Mouse (Mus musculus) adrenal gland, postnatal 10 days (tissue): ENCODE data around the gene Exosc2. TPM values are rescaled to one million over a fixed set of nuclear protein-coding genes. Genes with fewer than 3 reads are reported as not detected.
"Not testable (repeated sequence)": the region's sequence is repeated elsewhere in the genome, so short reads cannot be mapped to it uniquely, and the experiment has no call there.

ENCODE experiments used
- DNase-seq: peaks from one replicate; pipeline ENCODE4 v3.0.0; 2021; ENCODE audit warnings: mixed read lengths
- total RNA-seq, 2 experiments: library from RNA; stranded (reverse); gene quantifications; 2 replicates each; pipeline ENCODE4 v1.2.3; 2021

The Exosc2 gene
- total RNA-seq, 2 experiments from 2014 or later: 20.9 to 23.0 TPM

DNA sequence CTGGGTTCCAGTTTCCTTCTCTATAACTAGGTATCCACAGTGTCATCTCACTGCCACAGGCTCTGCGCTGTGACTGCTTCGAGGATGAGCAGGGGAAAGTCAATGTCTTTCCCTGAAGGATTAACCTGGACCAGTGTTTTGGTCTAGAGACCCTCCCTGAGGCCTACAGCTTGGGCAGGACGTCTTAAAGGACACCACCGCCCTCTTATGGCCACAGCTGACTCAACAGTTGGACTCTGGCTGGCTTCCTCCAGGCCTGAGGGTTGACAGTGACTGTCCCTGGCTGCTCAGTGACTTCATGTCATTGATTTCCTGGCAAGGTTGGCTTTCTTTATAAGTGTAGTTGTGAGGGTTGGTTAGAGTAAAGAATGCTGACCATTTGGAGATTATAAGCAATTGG lies 3.2 kb upstream of the Exosc2 start:
- peak; percentile 57 for DNase-seq

DNA sequence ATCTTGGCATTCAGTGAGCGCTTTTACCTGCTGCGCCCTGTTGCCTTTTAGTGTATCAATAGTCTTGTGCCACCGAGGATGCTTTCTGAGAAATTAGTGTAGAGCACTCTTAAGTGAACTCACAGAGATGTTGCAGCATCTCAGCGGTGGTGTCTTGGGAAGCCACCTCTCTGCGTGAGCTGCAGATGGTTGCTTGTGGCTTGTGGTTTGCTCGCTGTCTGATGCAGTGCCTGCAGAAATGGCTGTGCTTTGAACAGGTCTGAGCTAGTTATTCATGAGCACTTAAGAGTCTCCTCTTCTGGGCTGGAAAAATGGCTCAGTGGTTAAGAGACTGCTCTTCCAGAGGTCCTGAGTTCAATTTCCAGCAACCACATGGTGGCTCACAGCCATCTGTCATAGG lies 8.1 kb downstream of the Exosc2 start:
- DNase-seq: no peak

DNA sequence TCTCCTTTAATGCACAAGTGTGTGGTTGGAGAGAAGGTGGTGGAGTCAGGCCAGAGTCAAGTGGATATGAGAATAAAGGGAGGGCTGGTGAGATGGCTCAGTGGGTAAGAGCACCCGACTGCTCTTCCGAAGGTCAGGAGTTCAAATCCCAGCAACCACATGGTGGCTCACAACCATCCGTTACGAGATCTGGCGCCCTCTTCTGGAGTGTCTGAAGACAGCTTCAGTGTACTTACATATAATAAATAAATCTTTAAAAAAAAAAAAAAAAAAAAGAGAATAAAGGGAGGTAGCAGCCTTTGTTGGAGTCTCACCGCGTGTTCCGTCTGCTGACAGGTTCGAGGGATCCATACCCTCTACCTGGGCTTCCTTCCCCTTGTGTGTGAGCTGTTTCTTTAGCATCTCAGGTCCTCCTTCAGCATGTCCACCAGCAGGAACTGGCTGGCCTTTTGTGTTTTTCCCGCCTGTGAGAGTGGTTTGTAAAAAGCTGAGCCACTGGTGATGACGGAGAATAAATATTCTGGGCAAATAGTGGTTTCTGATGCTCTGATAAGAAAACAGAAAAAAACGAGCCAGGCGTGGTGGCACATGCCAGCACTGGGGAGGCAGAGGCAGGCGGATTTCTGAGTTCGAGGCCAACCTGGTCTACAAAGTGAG lies 10.7 kb downstream of the Exosc2 start:
- not testable (repeated sequence) for DNase-seq

DNA sequence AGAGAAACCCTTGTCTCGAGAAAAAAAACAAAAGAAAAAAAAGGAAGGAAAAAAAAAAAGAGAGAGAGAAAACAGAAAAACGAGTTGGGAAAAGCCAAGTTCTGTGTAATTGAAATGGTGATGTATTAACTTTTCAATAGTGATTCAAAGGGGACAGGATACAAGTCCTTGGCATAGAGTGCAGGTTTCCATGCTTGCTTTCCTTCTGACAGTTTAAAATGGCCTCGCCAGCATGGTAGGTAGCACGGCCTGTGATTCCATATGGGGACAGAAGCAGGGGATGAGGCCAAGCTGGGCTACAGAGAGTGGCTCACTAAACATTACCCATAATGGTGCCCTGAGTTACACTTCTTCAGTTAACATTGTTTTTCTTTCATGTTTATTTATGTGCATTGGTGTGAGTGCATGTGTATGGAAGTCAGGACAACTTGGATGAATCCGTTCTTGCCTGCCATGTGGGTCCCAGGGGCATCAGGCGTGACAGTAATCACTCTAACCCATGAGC lies 11.3 kb downstream of the Exosc2 start:
- DNase-seq: no peak

DNA sequence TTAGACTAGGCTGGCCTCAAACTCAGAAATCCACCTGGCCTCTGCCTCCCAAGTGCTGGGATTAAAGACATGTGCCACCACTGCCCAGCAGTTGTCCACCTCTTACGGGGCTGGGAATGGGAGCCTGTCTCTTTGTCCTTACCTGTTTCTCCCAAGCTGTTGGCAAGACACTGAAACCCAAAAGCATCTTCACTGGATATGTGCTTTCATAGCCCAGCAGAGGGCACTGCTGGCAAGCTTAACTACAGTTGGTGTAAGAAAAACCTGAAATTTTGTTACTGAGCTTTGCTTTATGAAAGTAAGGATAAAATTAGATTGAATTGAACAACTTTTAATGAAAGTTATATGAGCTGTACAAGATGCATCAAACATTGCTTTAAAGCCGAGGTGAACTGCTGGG lies 13.2 kb downstream of the Exosc2 start:
- peak; percentile 71 for DNase-seq

DNA sequence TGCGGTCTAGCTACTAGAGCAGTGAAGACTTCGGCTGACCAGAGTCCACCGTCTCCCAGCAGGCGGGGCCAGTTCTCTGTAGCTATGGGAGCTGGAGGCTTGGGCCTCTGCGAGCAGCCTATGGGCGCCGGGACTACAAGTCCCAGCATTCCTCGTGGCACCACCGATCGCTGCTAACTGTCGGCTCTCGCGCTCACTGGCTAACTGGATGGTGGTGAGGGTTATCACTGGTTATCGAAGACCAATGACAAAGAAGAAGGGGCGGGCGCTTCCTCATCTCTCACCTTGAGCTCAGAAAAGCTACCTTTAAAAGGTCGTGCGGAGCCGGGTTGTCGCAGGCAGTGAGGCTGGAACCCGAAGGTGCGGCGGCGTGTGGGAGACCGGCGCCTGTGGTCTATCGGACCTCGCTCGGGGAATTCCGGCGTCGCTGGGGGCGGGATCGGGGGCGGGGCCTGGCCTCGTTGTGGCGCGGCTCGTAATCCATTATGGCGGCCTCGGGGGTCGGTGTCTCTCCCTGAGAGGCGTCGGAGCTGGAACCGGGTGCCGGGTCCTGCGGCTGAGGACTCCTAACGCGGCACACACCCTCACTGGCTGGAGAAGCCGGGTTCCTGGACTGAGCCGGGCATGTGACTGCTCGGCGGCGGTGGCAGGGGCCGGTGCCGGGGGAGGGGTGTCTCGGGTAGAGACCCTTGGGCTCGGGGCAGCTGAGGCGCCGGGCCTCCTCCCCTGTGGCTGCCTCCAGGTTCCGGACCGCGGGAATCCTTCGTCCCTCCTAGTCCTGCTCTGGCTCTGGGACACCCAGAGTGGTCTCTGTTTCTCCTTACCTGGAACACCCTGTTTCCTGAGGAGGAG lies 17.8 kb downstream of the Exosc2 start, which contains the start of gene Abl1:
Gene Abl1 (plus strand): TSS at position 303 of the 852 bp plus-strand sequence.
- peak; percentile 95 for DNase-seq

DNA sequence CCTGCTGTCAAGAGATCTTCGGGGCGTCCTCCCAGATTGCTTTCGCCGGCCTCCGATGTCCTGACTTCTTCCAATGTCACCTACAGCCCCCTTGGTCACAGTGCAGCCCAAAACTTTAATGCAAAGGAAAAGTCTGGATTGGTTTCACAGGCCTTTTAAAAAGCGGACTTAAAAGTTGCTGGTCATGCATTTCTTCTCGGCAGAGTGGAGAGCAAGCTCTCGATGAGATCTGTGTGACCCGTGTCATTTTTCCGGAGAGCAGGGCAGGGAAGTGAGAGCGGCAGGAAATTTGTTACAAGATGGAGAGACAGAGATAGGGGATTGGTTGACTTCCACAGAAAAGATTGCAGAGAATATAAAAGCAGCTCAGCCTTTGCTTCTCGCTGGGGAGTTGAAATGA lies 18.5 kb downstream of the Exosc2 start:
- DNase-seq: peak; percentile 30

DNA sequence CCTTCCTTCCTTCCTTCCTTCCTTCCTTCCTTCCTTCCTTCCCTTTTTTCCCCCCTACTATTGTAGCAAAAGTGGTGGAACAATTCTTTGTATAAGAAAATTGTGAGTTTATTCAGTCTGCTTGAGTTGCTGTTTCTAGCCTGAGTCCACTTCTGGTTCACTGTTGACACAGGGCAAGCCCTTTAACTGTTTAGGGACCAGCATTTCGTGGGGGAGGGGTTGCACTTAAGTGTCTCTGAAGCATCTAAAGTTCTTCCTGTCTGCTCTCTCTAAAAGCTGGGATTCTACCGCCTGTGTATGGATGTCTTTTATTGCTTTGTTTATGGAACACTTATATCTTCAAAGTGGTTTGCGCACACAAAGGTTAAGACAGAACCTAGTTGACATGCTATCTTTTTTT lies 19.5 kb downstream of the Exosc2 start:
- DNase-seq: no peak

DNA sequence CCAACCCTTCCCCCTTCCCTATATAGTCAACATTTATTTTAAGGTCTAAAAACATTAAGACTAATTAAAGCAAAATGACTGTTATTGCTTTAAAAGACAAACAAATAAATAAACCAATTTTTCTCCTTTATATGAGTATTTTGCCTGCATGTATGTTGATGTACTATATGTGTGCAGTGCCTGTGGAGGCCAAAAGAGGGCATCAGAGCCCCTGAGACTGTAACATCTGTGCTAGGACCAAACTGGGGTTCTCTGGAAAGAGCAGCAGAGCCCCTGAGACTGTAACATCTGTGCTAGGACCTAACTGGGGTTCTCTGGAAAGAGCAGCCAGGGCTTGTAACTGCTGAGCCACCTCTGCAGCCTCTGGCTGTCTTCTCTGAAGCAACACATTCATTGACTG lies 27.7 kb downstream of the Exosc2 start:
- no peak for DNase-seq

DNA sequence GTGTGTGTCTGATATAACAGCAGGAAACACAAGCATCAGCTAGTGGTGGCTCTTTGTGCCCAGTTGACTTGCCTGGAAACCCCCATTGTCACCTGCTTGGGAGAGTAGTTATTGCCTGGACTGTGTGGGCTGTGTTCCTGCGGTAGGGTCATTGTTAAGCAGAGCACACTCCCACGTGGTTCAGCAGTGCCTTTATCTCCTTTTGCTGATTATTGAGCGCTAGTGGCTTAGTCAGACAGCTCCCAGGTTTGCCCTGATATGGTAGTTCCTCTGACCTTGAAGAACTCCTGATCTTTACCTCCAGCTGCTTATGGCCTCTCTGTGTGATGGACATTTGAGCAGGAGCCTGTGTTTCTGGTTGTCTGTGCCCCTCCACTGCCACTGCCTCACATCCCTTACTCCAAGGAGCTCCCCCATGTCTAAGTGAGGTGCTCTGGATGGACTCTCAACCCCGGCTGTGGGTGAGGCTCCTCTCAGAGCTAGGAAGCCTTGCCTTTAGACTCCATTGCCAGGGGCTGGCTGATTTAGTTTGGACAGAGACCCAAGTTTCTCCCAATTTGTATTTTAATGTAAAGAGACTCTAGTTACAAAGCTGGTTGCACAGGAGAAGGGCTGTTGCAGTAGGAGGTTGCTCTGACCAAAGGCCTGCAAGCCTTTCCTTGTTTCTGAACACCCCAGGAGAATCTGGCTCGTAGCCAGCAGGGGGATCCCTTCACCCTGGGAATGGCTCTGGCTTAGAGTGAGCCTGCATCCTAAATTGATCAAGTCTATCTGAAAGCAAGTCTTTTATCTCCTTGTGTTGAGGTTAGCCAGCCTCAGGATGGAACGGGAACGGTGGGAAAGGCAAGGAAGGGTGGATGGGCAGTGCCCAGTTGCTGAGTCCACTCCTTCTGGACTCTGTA lies 30.3 kb downstream of the Exosc2 start:
- DNase-seq: no peak

DNA sequence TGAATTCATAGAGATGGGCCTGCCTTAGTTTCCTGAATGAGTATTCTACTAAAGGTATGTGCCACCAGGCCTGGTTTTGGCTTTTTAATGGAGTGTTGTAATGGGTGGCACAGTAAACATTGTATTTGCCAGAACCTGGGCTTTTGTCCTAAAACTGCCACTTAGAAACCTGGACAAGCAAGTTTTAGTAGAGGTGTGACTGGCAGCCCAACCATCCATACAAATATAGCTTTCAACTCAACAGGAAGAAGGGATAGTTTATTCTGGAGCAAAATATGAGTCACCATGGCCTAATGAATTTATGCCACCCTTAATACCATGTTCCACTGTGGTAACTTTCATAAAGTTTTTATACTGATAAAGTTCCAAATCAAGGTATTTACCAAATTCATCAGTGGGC lies 32.7 kb downstream of the Exosc2 start:
- no peak for DNase-seq

DNA sequence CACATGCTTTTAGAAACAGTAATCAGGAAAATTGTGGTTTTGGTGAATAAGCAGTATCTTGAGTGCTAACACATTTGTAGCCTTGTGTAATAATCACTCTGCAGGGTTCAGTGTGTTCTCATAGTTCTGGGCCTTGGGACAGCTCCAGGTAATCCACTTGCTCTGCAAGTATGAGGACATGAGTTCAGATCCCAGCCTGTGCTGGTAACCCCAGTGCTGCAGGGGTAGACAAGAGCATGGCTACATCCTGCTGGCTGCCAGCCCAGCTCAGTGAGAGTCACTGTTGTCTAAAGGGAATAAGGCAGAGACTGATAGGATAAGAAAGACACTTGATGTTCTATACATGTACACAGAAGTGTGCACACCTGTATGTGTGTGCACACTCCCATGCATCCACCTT lies 35.4 kb downstream of the Exosc2 start:
- no peak for DNase-seq

DNA sequence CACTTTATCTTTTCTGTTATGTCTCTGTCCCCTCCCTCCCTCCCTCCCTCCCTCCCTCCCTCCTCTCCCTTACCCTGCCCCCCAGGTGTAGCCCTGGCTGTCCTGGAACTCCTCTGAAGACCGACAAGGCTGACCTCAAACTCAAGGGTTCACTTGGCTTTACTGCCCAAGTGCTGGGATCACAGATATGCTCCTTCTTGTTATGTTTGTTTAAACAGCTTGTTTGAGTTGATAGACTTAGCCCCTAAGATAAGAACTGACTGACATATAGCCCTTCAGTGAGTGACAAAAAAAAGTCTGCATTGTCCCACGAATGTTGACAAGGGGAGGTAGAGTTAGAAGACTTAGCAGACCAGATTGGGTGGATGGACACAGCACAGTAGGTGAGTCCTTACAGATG lies 36.0 kb downstream of the Exosc2 start:
- no peak for DNase-seq

DNA sequence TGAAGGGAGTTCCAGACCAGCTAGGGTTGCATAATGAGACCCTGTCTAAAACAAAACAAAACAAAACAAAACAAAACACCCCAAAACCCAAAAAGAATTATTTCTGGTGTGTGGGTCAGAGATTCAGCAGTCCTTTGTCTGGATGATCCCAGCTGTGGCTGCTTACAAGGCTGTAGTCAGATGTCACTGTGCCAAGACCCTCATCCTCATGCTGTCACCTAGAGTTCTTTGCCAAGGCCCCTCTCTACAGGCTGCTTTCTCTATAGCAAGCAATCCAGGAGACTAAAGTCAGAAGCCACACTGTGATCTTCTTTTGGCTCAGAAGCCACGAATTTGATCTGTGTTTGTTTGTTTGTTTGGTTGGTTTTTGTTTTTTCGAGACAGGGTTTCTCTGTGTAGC lies 42.2 kb downstream of the Exosc2 start:
- DNase-seq: no peak

DNA sequence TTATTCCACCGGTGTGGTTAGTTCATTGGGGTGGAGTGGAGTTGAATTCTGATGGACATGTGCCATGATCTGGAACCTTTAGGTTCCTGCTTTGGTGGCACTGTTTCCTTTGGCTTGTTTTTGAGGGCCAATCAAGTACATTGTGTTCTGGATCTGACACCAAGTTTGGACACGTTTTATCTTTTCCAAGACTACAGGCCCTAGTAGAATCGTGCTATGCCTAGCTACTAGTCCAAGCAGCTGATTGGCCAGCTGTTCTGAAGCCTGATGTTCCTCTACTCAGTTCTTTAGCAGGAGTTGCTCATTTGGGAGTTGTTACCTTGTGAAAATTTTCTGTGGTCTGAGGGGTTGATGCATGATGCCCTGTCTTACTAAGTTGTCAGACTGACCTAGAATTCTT lies 43.3 kb downstream of the Exosc2 start:
- no peak for DNase-seq

DNA sequence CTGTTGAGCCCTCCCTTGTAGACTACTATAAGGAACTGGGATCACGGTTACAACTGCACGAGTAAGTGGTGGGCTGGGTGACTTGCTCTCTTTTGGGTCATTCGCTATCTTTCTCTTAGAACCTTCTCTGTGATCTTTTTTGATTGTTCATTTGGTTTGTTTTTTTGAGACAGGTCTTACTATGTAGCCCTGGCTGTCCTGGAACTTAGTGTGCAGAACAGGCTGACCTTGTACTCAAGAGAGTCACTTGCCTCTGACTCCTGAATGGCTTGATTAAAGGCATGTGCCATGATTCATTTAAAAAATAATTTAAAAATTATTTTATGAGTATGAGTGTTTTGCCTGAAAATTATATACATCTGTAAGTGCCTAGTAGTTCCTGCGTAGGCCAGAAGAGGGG lies 44.3 kb downstream of the Exosc2 start:
- no peak for DNase-seq

DNA sequence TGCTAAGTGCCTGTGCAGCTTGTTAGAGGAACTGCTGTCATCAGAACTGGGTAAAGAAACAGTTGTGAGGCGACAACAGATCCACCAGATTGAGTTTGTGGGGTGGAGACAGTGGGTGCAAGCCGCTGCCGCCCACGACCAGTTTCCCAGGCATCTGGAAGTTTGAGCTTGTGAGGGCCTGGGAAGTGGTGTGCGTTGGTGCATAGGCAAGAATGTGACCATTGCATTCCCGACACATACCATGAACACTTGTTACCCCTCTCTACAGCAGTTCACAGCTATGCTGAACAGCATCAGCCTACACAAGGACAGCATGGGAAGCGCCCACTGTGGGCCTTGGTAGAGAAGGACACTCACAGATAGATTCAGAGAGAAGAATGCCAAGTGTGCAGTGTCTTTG lies 45.5 kb downstream of the Exosc2 start:
- DNase-seq: no peak

DNA sequence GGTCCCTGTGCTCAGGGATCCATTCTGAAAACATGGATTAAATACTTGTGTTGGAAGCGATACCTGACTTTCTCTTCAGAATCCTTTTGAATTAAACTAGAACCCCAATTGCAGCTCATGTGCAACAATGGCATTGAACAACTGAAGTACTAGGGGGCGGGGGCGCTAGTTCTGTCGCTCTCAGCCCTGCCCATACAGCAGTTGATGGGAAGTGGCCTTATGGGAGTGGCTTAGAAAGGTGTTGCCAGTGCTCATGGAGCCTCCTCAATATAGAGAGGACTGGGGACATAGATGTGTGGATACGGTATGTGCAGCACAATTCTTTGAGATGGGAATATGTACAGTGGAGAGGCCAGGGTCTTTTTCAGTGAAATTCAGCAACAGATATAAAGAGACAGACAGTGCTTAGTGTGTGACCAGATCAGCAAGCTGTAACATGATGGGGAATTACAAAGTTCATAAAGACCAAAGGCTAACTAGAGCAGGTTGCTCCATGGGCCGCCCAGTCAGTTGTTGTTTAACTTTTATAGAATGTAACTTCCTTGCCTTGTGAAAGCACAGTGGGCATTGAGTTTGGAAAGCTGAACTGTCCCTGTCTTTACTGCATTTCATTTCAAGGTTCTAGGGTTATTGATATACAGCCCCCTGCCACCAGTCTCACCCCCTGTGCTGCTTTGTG lies 48.8 kb downstream of the Exosc2 start:
- DNase-seq: no peak

DNA sequence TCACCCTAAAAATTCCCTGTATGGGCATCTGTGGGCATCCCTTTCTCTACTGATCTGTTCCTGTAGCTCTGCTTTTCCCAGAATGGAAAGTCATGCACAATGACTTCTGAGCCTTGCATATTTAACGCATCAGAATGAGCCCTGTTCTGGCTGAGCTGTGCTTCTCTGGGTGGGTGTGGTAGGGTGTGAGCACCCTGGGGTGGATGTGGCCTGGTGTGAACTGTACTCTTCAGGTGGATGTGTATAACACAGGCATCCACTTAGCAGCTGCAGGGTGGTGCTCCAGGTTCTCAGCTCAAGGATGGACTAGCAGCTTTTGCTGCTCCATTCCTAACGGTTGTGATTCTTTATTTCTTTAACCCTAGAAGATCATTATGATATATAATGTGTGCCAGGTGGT lies 49.4 kb downstream of the Exosc2 start:
- no peak for DNase-seq

DNA sequence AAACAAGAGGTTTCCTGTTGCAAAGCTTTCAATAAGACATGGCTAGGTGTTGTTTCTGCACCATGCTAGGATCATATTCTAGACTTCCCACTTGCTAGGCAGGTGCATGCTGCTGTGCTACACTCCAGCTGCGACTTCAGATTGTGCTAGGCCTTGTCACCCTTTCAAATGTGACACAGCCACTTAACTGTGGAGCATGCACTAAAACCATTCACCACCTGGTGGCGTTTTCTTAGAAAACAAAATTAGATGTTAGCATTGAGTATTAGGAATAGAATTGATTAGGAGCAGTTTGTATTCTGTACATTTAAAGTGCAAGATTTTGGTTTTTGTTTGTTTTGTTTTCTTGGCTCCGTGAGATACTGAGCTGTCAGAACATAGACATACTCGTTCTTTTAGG lies 50.3 kb downstream of the Exosc2 start:
- peak; percentile 35 for DNase-seq

DNA sequence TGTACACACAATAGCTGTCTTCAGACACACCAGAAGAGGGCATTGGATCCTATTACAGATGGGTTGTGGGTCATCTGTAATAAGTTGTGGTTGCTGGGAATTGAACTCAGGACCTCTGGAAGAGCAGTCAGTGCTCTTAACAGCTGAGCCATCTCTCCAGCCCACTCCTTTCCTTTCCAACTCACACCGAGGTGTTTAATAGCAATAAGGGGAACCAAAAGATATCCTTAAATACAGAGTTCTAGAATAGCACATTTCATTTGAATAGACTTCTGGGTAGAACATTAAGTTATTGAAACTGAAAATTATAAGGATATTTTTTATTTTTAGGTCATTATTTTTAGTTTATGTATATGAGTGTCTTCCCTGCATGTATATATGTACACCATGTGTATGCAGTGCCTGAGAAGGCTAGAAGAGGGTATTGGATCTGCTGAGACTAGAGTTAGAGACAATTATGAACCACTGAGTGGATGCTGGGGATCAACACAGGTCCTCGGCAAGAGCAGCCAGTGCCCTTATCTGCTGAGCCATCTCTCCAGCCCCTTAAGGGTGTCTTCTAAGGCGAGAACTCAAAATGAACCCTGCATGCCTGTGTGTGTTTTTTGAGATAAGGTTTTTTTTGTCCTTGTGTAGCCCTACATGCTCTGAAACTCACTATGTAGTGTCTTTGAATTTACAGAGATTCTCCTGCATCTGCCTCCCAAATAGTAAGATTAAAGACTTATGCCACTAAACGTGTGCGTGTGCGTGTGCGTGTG lies 54.4 kb downstream of the Exosc2 start:
- DNase-seq: no peak
